Mouse (Mus musculus): ENCODE measurements around the gene Cpne9.

The Cpne9 gene

DNA sequence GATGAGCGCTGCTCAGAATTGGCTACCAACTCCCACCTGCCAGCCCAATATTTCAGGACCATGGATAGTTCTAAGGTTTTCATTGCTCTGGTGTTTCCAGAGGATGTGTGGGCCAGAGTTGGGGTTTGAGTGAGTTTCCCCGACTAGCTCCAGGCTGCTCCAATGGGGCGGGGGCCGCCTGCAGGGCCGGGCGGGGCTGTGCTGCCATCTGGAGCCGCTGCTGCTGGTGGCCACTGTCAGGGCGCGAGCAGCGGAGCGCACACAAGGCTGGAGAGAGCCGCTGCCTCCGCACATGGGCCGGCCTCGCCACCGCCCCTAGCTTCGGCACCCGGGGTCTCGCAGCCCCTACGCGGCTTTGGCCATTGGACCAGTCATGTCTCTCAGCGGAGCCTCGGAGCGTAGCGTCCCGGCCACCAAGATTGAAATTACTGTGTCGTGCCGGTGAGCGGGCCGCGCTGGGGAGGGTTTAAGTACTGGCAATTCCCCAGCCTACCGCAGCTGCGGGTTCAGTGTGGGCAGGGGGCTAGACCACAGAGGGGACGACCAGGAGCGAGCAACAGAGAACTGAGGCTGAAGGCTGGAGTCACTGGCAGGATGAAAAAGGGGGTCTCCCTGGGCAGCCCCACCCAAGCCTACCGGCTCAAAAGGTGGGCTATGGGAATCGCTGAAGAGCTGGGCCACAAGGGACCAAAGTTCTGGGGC lies at the start of gene Cpne9:
Gene Cpne9 (plus strand): TSS at position 207 of the 702 bp plus-strand sequence.
- no peak for DNase-seq (ENCODE audit: low spot score)

DNA sequence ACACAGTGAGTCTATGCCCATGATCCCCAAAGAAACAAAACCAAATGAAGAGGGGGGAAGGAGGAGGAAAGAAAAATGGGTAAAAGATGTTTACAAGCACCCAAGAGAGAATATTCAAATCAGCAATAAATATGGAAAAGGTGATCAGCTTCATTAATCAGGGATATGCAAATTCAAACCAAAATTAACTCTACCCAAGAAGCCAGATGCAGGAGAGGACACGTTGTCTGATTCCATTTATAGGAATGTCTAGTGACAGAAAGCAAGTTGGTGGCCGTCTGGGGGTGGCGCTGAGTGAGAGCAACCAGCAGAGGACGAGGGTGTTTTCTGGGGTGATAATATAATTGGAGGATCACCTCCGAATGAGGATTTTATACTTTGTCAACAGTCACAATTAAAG lies 47.0 kb upstream of the Cpne9 start:
- no peak for DNase-seq (ENCODE audit: low spot score)

DNA sequence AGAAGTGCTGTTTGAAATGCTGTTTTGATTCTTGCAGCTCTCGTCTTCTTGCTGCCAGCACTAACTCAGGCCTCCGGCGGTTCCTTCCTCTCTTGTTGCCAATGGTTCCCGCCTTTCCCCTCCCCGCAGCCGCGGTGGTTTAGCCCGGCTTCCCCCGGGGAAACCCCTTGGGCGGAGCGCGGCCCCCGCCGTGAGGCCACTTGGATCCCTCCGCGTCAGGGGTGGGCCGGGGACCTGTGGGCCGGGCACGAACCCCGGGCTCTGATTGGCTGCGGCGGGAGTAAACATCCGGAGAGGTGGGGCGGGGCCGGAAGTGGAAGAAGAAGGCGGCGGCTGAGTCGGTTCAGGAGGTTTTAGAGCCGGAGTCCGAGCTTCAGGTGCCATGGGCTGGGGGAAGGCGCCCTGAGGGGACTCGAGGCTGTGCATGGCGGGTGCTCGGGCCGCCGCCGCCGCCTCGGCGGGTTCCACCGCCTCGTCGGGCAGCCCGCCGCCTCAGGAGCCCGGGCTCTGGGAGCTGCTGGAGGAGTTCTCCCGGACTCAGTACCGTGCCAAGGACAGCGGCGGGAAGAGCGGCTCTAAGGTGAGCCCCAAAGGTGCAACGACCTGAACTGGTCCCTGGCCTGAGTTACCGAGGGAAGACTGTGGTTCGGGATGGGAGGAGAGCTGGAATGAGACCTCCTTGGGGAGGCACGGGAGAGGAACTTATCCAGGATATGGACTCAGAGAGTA lies 44.4 kb upstream of the Cpne9 start, which contains the start of gene Mtmr14:
Gene Mtmr14 (plus strand): TSS at position 302 of the 729 bp plus-strand sequence.
- DNase-seq (ENCODE audit: low spot score), result peak; percentile 97

DNA sequence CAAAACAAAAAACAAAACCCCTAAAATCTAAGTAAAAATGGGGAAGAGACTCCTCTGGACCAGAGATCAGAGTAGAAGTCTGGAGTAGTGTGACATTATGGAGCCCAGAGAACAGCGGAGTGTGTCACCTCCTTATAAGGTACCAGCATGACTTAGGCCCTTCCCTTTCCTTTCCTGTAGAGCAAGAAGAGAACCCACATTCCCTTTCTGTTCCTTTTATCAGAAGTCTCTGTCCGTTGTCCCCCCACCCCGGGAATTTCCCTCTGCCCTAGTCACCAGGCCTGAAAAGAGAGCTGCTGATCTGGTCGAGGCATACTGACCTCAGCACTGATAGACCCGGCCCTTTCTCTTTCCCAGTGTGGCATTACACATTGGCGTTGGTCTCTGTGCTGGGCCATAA lies 43.7 kb upstream of the Cpne9 start:
- DNase-seq (ENCODE audit: low spot score), result no peak

DNA sequence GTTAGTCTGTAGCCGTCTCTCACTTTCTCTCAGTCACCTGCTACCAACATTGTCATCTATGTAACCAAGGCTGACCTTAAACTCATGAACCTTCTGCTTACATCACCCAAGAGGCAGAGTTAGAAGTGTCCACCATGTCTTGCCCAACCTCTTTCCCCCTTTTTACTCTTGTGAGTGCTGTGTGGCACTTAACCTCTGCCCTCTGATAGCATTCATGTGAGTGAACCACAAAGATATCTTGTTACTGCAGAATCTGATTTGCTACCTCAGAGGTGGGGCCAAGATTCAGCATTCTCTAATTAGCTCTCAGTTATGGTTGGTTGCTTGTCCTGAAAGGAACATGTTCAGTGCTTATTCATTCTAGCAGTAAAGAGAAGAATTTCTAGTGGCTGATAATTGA lies 39.4 kb upstream of the Cpne9 start:
- DNase-seq (ENCODE audit: low spot score), result no peak

DNA sequence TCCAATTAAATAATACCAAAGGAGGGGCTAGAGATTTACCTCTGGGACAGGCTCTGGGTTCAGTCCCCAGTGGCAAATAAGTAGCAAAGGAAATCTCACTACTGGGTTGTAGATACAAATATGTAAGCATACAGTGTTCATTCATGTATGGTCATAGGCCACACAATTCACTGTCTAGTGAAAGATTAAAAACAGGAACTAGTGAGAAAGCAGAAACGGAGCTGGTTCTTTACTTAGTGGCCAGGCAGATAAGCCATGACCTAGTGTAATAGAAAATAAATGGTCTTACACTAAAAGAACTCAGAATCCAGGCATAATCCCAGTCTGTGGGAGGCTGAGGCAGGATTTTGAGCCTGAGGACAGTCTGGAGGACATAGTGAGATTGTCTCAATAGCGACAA lies 36.5 kb upstream of the Cpne9 start:
- no peak for DNase-seq (ENCODE audit: low spot score)

DNA sequence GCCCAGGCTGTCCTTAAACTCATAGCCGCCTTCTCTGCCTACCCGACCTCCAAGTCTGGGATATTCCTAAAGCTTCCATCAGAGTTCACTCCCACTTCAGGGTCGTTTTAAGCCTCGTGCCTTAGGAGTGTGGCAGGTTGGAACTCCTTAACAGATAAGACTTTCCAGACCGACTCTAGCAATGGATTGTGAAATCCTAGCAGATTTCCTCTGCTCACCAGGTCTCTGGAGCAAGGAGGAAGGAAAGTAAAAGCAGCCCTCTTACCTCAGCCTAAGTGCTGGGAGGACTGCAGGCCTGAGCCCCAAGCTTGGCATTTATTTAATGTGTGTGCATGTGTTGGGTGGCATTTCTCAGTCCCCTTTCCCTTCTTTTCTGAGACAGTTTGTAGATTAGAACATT lies 31.3 kb upstream of the Cpne9 start:
- DNase-seq (ENCODE audit: low spot score), result no peak

DNA sequence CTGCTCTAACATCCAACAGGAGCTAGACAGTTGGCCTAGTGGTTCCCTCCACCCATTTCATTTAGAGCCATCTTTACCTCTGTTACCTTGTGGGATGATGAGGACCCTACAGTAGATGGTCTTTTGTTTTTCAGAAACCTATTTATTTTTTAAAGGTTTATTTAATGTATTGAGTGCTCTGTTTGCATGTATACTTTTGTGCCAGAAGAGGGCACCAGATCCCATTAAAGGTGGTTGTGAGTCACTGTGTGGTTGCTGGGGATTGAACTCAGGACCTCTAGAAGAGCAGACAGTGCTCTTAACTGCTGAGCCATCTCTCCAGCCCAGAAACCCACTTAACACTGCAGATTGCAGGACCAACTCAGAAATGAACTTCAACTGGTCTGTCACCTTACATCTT lies 30.2 kb upstream of the Cpne9 start:
- DNase-seq (ENCODE audit: low spot score), result no peak

DNA sequence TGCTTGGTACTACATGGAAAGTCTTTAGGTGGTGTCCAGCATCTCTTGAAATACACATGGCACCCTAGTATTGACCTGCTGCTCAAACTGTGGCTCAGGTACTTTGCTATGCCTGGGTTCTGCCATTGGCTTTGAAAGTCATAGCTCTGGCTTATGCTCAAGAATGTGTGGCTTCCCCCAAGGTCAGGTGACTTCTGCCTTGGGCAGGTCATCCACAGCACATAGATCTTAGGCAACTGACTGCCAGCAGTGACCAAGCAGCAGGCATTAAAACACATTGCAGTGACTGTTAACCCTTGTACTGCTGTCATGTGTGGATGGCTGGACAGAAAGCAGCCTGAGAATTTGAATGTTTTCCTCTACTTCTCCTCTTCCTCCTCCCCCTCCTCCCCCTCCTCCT lies 27.2 kb upstream of the Cpne9 start:
- DNase-seq (ENCODE audit: low spot score), result no peak

DNA sequence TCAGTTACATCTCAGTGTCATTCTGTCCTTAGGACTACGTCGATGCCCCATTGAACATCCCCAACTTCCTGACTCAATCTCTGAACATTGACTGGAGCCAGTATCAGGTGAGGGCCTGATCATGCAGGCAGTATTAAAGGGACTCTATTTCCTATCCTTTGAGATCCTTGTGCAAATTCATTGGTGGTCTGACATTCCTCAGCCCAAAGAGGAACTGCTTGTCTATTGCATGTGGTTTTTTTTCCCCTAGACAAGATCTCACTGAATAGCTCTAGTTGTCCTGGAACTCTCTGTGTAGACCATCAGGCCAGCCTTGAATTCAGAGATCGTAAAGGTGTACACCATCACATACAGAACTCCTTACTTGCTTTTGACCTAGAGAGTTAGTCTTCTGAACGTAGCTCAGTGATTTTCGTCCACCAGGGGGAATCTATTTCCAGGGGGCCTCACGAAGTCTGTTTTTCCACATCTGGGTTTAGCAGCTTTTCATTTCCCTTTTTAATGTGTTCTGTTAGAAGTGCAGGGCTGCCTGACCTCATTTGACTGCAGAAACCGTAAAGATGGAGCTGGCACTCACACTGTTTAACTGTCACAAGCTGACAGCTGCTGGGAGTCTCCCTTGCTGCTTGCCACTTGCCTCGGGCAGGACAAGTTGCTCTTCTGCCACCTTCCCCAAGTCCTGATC lies 20.8 kb upstream of the Cpne9 start:
- no peak for DNase-seq (ENCODE audit: low spot score)

DNA sequence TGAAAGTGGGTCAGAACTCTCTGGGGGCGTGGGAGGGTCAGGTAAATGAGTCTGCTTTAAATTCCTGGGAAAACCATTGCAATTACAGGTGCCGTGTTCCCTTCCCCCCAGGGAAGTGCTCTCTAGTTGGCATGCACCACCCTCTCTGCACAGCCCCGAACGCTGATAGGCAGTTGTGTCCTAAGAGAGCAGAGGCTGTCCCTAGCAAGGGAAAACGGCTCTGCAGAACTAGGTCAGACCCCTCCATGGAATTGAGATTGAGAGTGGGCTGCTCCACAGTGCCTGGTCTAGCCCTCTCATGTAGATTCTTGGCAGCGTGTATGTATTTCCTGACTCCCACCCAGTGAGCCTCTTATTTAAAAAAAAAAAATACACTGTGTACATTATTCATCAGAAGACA lies 18.6 kb upstream of the Cpne9 start:
- DNase-seq (ENCODE audit: low spot score), result no peak

DNA sequence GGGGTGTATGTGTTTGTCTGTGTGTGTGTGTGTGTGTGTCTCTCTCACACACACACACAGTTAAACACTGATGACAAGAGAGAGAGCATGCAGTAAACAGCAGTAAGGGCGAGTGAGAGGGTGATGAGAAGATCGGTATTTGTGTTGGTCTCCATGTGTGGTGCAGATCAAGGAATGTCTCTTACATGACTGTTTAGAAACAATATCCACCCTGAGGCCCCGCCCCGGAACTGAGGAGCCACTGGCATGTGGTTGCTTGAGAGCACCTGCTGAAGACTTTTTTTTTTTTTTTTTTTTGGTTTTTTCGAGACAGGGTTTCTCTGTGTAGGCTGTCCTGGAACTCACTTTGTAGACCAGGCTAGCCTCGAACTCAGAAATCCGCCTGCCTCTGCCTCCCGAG lies 17.7 kb upstream of the Cpne9 start:
- no peak for DNase-seq (ENCODE audit: low spot score)

DNA sequence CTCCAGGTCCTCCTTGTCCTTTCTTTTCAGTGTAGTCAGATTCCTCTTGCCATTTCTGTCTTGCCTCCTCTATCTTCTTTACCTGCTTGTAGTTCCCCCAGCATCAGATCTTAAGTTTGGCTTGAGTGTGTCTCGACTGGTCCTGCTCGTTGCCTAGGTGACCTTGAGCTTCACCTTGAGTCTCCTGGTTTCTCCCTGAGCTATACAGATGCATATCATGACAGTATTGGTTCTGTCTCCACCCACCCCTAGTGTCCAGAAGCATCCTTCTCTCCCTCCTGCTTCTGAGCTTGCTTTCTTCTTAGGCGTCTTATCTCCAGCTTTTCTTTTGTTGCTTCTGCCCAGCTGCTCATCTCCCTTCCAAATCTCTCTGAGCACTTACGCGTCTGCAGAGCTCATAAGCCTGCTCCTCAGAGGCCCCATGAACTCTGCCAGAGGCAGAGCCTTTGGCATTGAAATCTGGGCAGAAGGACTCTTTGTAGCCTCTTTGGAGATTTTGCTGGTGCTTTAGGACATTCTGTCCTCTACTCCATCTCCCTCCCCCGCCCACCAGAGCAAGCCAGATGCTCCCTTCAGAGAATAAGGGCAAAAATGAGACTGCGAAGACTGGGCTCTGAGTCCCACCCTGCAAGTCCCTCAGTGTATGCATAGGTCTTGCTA lies 15.0 kb upstream of the Cpne9 start:
- DNase-seq (ENCODE audit: low spot score), result no peak

DNA sequence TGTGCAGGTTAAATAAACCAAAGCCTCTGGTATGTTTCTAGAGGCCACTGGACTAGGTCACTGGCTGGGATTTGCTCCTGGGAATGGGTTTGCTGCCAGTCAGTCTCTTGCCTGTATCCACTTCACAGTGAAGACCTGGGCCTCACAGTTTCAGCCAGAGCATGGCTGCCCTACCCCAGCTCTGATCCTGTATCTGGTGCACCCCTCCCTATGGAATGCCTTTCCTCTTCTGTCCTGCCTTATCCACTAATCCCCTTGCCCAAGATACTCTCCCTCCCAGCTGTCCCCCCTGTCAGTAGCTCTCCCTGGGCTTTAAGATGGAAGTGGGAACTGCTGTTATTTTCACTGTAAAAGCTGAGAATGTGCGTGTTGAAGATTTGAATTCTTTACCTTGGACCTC lies 14.1 kb upstream of the Cpne9 start:
- no peak for DNase-seq (ENCODE audit: low spot score)

DNA sequence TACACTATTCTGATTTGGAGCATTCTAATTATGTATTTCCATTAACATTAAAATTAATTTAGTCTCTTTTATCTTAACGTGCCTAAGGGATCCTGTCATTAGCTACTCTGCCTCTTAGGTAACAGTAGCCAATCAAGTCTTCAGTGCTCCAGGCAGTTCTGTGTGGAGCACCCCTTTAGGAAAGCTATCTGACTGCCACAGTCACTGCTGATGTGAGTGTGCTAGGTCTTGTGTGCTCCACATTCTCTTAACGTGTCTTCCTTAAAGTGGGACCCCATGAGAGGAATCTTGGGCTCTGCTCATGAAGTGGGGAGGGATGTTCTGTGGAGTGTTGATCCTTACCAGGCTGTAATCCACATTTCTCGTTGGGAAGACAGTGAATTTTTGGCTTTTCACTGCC lies 9.7 kb upstream of the Cpne9 start:
- no peak for DNase-seq (ENCODE audit: low spot score)

DNA sequence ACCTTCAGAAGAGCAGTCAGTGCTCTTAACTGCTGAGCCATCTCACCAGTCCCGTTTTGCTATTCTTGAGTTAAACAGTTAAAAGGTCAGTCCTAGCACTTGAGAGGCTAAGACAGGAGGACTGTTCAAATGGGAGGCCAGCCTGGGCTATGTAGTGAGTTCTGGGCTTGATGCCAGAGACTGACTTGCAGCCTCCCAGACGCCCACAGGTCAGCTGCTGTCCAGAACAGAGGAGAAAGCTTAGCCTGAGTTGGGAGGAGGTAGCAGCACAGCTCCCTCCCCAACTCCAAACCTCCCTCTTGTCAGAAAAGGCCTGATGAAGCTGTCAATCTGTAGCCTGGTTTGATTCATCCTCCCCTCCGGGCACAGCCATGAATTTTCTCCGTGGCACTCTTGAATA lies 5.3 kb upstream of the Cpne9 start:
- DNase-seq (ENCODE audit: low spot score), result no peak

DNA sequence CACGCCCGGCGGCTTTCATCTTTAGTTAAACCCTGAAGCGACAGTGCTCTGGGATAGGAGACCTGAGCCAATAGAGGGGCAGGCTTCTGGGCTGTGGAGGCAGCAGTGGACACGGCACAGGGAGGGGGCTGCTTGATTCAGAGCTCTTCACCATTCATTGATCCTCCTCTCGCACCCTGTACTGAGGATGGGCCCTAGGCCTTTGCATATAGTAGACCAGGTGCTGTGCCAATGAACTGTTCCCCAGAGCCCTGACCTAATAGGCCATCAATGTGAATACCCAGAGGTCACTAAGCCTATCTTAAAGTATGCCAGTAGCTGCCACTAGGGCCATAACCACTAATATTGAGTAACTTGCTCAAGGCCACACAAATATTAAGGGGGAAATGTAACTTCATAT lies 431 bp upstream of the Cpne9 start:
- DNase-seq (ENCODE audit: low spot score), result no peak

DNA sequence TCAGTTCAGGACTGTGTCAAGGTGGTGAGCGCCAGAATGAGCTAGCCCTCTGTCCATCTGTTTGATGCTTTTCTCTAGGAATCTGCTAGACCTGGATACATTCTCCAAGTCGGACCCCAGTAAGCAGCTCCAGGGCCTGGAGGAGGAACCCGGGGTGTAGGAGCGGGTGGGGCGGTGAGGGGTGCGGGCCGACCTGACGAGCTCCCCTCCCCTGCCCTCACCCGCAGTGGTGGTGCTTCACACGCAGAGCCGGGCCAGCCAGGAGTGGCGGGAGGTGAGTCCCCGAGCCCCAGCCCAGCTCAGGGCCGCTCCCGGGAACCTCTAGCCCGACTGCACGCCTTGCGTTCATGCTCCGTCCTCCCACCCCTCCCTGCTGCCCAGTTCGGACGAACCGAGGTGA lies 862 bp downstream of the Cpne9 start:
- no peak for DNase-seq (ENCODE audit: low spot score)

DNA sequence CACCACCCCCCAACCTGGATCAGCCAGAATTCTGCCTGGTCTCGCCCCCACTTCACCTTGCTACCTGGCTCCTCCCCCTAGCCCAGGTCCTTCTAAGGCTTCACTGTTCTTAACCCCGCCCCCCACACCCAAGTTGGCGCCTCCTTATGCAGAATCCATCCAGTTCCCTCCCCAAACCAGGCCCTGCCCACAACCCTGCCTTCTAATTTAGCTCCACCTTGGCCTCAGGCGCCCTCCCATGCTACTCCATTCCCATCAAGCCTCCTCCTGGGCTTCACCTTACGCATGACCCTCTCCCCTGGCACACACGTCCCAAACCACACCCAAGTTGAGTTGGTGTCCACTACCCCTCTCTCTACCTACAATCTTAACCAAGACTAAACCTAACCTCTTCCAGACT lies 1.4 kb downstream of the Cpne9 start:
- no peak for DNase-seq (ENCODE audit: low spot score)

DNA sequence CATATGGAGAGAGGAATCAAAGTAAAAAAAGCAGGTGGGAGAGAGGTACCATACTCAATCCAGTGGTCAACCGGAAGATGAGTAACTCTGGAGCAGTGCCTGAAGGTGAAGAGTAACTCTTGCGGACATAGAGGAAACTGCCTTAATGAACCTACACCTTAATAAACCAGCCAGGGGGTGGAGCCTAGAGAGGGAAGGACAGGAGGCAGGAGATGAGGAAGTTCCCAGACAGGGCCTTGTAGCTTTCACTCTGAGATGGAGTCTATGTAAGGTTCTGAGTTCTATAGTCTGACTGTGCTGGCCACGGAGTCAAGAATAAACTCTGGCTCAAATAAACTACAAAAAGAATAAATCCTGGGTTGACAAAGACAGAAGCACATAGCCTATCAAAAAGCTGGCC lies 2.8 kb downstream of the Cpne9 start:
- DNase-seq (ENCODE audit: low spot score), result no peak

DNA sequence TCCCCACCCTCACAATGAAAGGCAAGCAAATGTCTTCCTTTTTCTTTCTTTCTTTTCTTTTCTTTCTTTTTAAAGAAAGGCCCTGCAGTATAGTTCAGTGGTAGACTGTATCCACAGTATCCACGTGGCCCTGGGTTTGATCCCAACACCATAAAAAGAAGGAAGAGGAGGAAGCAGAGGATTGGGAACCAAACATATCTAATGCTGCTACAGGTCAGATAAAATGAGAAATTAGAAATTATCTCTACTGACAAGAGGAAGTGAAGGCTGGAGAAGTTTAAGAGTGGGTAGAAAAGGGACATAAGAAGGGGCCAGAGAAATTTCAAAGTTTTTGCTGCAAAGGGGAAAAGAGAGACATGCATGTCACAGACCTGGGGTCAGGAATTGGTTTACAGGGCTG lies 4.2 kb downstream of the Cpne9 start:
- DNase-seq (ENCODE audit: low spot score), result no peak

DNA sequence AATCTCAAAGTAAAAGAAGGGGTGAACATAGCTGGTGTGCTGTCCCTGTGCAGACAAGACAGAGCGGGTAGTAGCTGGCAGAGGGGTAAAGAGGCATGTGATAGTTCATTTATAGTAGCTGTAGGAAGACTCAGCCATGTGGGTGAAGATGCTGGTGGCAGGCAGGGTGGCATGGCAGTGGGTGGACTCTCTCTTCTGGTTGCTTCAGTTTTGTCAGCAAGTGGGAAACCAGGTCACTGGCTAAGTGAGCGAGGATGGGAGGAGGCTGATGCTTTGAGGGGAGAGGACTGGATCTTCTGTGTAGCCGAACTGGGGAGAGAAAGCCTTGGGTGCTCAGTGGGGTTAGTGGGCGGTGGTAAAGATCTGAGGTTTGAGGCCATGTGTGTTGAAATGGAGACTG lies 5.1 kb downstream of the Cpne9 start:
- no peak for DNase-seq (ENCODE audit: low spot score)

DNA sequence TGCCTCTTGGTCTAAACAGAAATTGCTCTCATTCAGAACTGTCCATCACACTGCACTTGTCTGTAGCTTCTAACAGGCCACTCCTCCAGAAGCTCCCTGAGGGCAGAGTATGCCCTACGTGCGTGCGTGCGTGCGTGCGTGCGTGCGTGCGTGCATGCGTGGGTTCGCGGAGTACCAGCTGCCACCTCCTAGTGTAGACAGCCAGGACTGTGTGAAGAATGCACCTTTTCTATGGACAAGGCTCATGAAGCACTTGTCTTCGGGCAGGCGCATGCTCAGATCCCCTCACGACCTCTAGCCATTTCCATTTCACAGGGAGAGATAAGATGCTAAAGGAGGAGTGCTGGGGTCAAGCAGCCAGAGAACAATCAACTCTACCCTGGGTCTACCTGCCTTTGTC lies 7.2 kb downstream of the Cpne9 start:
- DNase-seq (ENCODE audit: low spot score), result no peak
